Mouse (Mus musculus): ENCODE results near the gene Cpne5. TPM values are rescaled to one million over a fixed set of nuclear protein-coding genes. Genes with fewer than 3 reads are reported as not detected.

The Cpne5 gene
- polyA plus RNA-seq, 2 experiments = 14.7 TPM

DNA sequence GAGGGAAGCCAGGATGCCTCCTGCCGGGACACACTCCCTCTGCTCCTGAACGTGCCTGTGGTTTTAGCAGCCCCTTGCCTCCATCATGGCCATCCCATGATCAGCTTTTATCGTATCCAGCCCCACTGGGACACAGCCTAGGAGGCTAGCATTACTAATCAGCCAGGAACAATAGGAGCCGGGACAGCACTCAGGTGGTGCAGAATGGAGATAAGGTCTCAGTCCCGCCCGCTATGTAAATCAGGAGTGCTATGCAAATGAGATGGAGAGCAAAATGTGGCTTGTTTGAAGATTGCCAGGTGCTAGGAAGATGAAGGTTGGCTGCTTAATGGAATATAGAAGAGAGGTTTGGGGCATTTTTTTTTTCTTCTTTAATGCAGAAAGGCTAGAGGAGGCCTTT, 72.5 kb downstream of the Cpne5 start:
- H3K27ac ChIP-seq (replicated peaks; ENCODE audit: low read depth, low read length) = no peak overlapping the region
- no peak overlapping the region for H3K4me2 ChIP-seq (replicated peaks; ENCODE audit: low read depth, low read length, severe bottlenecking)
- DNase-seq (ENCODE audit: low spot score) (no peak), ATAC-seq (ENCODE audit: low FRiP score, low read depth) (no peak)
- 20% methylated on average over 6 of the region's 6 CpGs for WGBS
- TF ChIP-seq POLR2A (IDR thresholded peaks at IDR 0.05; ENCODE audit: borderline replicate concordance, extremely low read depth, insufficient read depth, insufficient read length) = no peak
- no peaks in the 10 kb centered on the region for H3K36me3 ChIP-seq (ENCODE audit: control insufficient read depth, insufficient read depth, low read length)
- H3K4me3 ChIP-seq (replicated peaks; ENCODE audit: low read length) = no peak overlapping the region
- H3K4me1 ChIP-seq (ENCODE audit: control insufficient read depth, insufficient read depth, low read length) = peaks cover 10% of the 10 kb centered on the region
- no peaks in the 10 kb centered on the region for H3K27me3 ChIP-seq (ENCODE audit: control insufficient read depth, insufficient read depth, low read length)
- no peak overlapping the region for H3K9ac ChIP-seq (ENCODE audit: low read depth, low read length, severe bottlenecking)
- H3K9me3 ChIP-seq (ENCODE audit: control insufficient read depth, low read length) = peaks cover 6% of the 10 kb centered on the region

DNA sequence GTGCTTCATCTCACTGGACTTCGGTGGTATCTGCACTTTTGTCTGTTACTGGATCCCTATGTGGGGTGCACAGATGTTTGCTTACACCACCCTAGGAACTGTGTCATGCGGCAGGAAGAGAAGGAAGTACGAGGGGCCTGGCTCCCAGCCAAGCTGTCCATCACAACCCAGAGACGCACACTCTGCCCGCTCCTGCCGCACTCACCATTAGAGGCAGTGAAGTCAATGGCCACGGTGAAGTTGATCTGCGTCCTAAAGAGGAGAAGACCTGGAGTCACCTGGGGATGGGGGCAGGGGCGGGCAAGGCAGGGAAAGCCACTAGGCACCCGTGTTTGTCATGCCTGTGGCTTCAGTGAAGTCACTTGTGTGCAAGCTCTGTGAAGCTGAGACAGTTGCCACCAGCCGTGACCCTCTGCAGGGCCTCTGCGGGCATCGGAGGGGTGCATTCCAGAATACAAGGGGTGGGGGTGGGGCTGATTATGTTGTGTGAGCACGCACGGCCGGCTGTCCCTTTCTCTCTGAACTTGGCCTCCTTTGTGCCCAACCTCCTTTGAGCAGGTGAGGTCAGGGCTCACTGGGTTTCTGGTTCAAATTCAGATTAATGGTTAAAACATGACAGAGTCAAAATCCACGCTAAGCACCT, 73.4 kb downstream of the Cpne5 start:
- Histone ChIP-seq H3K9me3 (ENCODE audit: control insufficient read depth, low read length) (peaks cover 6% of the 10 kb centered on the region), H3K27ac (replicated peaks; ENCODE audit: low read depth, low read length) (no peak overlapping the region), H3K36me3 (ENCODE audit: control insufficient read depth, insufficient read depth, low read length) (no peaks in the 10 kb centered on the region), H3K27me3 (ENCODE audit: control insufficient read depth, insufficient read depth, low read length) (no peaks in the 10 kb centered on the region), H3K9ac (ENCODE audit: low read depth, low read length, severe bottlenecking) (no peak overlapping the region), H3K4me1 (ENCODE audit: control insufficient read depth, insufficient read depth, low read length) (peaks cover 10% of the 10 kb centered on the region), H3K4me3 (replicated peaks; ENCODE audit: low read length) (no peak overlapping the region), H3K4me2 (replicated peaks; ENCODE audit: low read depth, low read length, severe bottlenecking) (no peak overlapping the region)
- ATAC-seq (ENCODE audit: low FRiP score, low read depth) (no peak), DNase-seq (ENCODE audit: low spot score) (no peak)
- no peak for TF ChIP-seq POLR2A (IDR thresholded peaks at IDR 0.05; ENCODE audit: borderline replicate concordance, extremely low read depth, insufficient read depth, insufficient read length)
- 17% methylated on average over 17 of the region's 17 CpGs for WGBS

DNA sequence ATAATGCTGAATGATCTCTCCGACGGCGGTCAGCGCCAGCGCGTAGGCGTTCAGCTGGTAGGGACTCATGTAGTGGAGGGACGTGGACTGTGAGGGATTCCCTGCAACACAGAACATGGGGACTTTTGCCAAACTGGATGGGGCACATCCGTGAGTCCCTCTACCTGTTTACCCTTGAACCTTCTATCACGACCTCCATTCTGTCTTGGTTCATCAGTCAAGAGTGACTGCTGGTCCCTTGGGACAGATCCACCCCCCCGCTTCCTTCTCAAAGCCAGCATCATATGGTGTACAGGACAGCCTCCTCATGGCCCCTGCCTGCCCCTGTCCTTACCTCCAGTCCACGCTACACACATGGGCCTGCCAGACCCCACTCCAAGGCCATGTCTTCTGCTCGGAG, 75.6 kb downstream of the Cpne5 start:
- no peak for TF ChIP-seq POLR2A (IDR thresholded peaks at IDR 0.05; ENCODE audit: borderline replicate concordance, extremely low read depth, insufficient read depth, insufficient read length)
- H3K4me3 ChIP-seq (replicated peaks; ENCODE audit: low read length) = no peak overlapping the region
- ATAC-seq (ENCODE audit: low FRiP score, low read depth) (no peak), DNase-seq (ENCODE audit: low spot score) (no peak)
- no peaks in the 10 kb centered on the region for H3K27me3 ChIP-seq (ENCODE audit: control insufficient read depth, insufficient read depth, low read length)
- H3K9ac ChIP-seq (ENCODE audit: low read depth, low read length, severe bottlenecking) = no peak overlapping the region
- WGBS = 94% methylated on average over 13 of the region's 13 CpGs
- H3K36me3 ChIP-seq (ENCODE audit: control insufficient read depth, insufficient read depth, low read length) = no peaks in the 10 kb centered on the region
- H3K9me3 ChIP-seq (ENCODE audit: control insufficient read depth, low read length) = peaks cover 6% of the 10 kb centered on the region
- peaks cover 10% of the 10 kb centered on the region for H3K4me1 ChIP-seq (ENCODE audit: control insufficient read depth, insufficient read depth, low read length)
- no peak overlapping the region for H3K4me2 ChIP-seq (replicated peaks; ENCODE audit: low read depth, low read length, severe bottlenecking)
- no peak overlapping the region for H3K27ac ChIP-seq (replicated peaks; ENCODE audit: low read depth, low read length)

DNA sequence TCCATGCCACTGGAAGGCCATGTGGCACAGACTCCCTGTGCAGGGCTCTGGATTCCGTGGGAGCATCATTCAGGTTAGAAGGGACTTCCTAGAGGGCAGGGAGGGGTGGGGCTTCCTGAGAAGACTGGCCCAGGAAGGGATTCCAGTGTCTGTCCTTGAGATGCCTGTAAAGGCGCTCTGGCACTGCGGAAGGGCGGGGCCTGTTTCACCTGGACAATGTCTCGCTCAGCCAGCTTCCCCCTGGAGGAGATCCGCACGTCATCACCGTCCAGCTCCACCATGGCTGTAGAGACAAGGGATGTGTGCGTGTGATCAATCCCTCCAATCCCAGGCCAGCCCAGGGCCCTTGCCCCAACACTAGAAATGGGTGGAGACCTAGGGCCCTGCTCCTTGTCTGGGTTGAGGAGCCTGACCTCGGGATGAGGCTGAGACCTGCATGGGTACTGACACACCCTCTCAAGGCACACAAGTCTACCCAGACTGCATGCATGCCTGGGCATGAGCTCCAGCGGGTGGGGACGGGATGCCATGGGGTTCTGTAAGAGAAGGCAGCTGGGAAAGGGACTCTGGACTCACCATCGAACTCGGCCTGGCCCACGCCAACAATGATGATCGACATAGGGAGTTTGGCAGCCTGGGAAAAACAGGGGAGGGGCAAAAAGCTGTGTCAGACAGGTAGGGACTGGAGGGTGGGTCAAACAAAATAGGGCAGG, 78.1 kb downstream of the Cpne5 start:
- no peak overlapping the region for H3K4me3 ChIP-seq (replicated peaks; ENCODE audit: low read length)
- H3K4me2 ChIP-seq (replicated peaks; ENCODE audit: low read depth, low read length, severe bottlenecking) = no peak overlapping the region
- H3K36me3 ChIP-seq (ENCODE audit: control insufficient read depth, insufficient read depth, low read length) = no peaks in the 10 kb centered on the region
- 85% methylated on average over 16 of the region's 16 CpGs for WGBS
- no peak overlapping the region for H3K9ac ChIP-seq (ENCODE audit: low read depth, low read length, severe bottlenecking)
- no peak for ATAC-seq (ENCODE audit: low FRiP score, low read depth)
- no peak for DNase-seq (ENCODE audit: low spot score)
- no peak for TF ChIP-seq POLR2A (IDR thresholded peaks at IDR 0.05; ENCODE audit: borderline replicate concordance, extremely low read depth, insufficient read depth, insufficient read length)
- no peaks in the 10 kb centered on the region for H3K27me3 ChIP-seq (ENCODE audit: control insufficient read depth, insufficient read depth, low read length)
- H3K4me1 ChIP-seq (ENCODE audit: control insufficient read depth, insufficient read depth, low read length) = peaks cover 7% of the 10 kb centered on the region
- no peak overlapping the region for H3K27ac ChIP-seq (replicated peaks; ENCODE audit: low read depth, low read length)
- H3K9me3 ChIP-seq (ENCODE audit: control insufficient read depth, low read length) = peaks cover 6% of the 10 kb centered on the region

DNA sequence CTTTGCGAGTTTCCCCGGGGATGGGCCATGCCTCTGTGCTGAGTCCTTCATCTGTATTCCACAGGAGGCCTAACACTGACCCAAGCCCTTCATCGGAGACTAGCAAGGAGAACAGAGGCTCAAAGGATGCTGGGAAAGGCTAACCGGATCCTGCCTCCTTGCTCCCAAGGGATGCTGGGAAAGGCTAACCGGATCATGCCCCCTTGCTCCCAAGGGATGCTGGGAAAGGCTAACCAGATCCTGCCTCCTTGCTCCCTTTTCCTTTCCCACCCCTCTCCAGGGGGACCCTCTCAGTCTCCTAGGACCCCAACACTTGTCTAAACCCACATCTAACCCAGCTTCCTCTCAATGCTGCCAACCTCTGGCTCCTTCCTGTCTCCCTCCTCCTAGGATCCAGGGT, 78.6 kb downstream of the Cpne5 start:
- Histone ChIP-seq H3K27me3 (ENCODE audit: control insufficient read depth, insufficient read depth, low read length) (no peaks in the 10 kb centered on the region), H3K9ac (ENCODE audit: low read depth, low read length, severe bottlenecking) (no peak overlapping the region), H3K36me3 (ENCODE audit: control insufficient read depth, insufficient read depth, low read length) (no peaks in the 10 kb centered on the region), H3K4me3 (replicated peaks; ENCODE audit: low read length) (no peak overlapping the region), H3K9me3 (ENCODE audit: control insufficient read depth, low read length) (peaks cover 6% of the 10 kb centered on the region), H3K27ac (replicated peaks; ENCODE audit: low read depth, low read length) (no peak overlapping the region), H3K4me1 (ENCODE audit: control insufficient read depth, insufficient read depth, low read length) (peaks cover 1% of the 10 kb centered on the region), H3K4me2 (replicated peaks; ENCODE audit: low read depth, low read length, severe bottlenecking) (no peak overlapping the region)
- ATAC-seq (ENCODE audit: low FRiP score, low read depth) (no peak), DNase-seq (ENCODE audit: low spot score) (no peak)
- no peak for TF ChIP-seq POLR2A (IDR thresholded peaks at IDR 0.05; ENCODE audit: borderline replicate concordance, extremely low read depth, insufficient read depth, insufficient read length)
- 91% methylated on average over 5 of the region's 5 CpGs for WGBS

Data from limb, embryonic 14.5 days (tissue).